Mouse (Mus musculus): ENCODE measurements around the gene Atg2a. TPM values are rescaled to one million over a fixed set of nuclear protein-coding genes. Genes with fewer than 3 reads are reported as not detected.

The Atg2a gene
- polyA plus RNA-seq, 1 experiment from 2014 or later, result 4.1 TPM

GRCm38 (mm10) chr19:6247526-6248300 lies 6.2 kb downstream of the Atg2a start:
- WGBS (ENCODE audit: insufficient replicate concordance), result 87% methylated on average over 29 of the region's 29 CpGs

GRCm38 (mm10) chr19:6253021-6253420 lies 11.6 kb downstream of the Atg2a start:
- H3K4me2 ChIP-seq, result no peak overlapping the region
- no peaks in the 10 kb centered on the region for H3K9me3 ChIP-seq (replicated peaks)
- no peak overlapping the region for H3K9ac ChIP-seq
- no peak overlapping the region for H3K27ac ChIP-seq
- 76% methylated on average over 4 of the region's 4 CpGs for WGBS (ENCODE audit: insufficient replicate concordance)
- DNase-seq (no peak), ATAC-seq (ENCODE audit: low read depth) (no peak)
- no peaks in the 10 kb centered on the region; the same call in 1 of the 2 replicates for H3K4me1 ChIP-seq (replicated peaks)
- H3K36me3 ChIP-seq, result peaks cover 92% of the 10 kb centered on the region
- H3K27me3 ChIP-seq, result no peaks in the 10 kb centered on the region
- H3K4me3 ChIP-seq (replicated peaks), result no peak overlapping the region

More at GRCm38 (mm10) chr19:6247526-6248300, 6.2 kb downstream of the Atg2a start:
- Histone ChIP-seq H3K9ac (no peak overlapping the region), H3K4me1 (replicated peaks) (peaks cover 13% of the 10 kb centered on the region), H3K27me3 (no peaks in the 10 kb centered on the region), H3K4me3 (replicated peaks) (no peak overlapping the region), H3K9me3 (replicated peaks) (no peaks in the 10 kb centered on the region), H3K27ac (no peak overlapping the region), H3K4me2 (no peak overlapping the region), H3K36me3 (peaks cover 83% of the 10 kb centered on the region)
- no peak for DNase-seq
- no peak for ATAC-seq (ENCODE audit: low read depth)

- ATAC-seq (ENCODE audit: low read depth) (no peak), DNase-seq (no peak)
- Histone ChIP-seq H3K9me3 (replicated peaks) (0 out of 2 replicates have a peak, but pooled peaks cover 5% of the 10 kb centered on the region), H3K27me3 (no peaks in the 10 kb centered on the region), H3K27ac (no peak overlapping the region), H3K4me3 (replicated peaks) (no peak overlapping the region), H3K4me2 (no peak overlapping the region), H3K36me3 (peaks cover 65% of the 10 kb centered on the region), H3K9ac (no peak overlapping the region), H3K4me1 (replicated peaks) (peaks cover 16% of the 10 kb centered on the region)
- 68% methylated on average over 2 of the region's 2 CpGs for WGBS (ENCODE audit: insufficient replicate concordance)
Measured at GRCm38 (mm10) chr19:6260428-6260827, 19.0 kb downstream of the Atg2a start.

GRCm38 (mm10) chr19:6260946-6261345 lies 19.5 kb downstream of the Atg2a start:
- WGBS (ENCODE audit: insufficient replicate concordance), result 77% methylated on average over 4 of the region's 4 CpGs
- no peak for ATAC-seq (ENCODE audit: low read depth)
- H3K36me3 ChIP-seq, result peaks cover 60% of the 10 kb centered on the region

GRCm38 (mm10) chr19:6261379-6261778 lies 19.9 kb downstream of the Atg2a start:
- DNase-seq (no peak), ATAC-seq (ENCODE audit: low read depth) (no peak)
- Histone ChIP-seq H3K27me3 (no peaks in the 10 kb centered on the region), H3K9me3 (replicated peaks) (0 out of 2 replicates have a peak, but pooled peaks cover 5% of the 10 kb centered on the region), H3K27ac (no peak overlapping the region), H3K4me2 (no peak overlapping the region), H3K4me1 (replicated peaks) (peaks cover 19% of the 10 kb centered on the region), H3K4me3 (replicated peaks) (no peak overlapping the region), H3K9ac (no peak overlapping the region), H3K36me3 (peaks cover 56% of the 10 kb centered on the region)
- 85% methylated on average over 14 of the region's 14 CpGs for WGBS (ENCODE audit: insufficient replicate concordance)

More at GRCm38 (mm10) chr19:6260946-6261345, 19.5 kb downstream of the Atg2a start:
- no peaks in the 10 kb centered on the region for H3K27me3 ChIP-seq
- H3K4me3 ChIP-seq (replicated peaks), result no peak overlapping the region
- DNase-seq, result no peak
- H3K27ac ChIP-seq, result no peak overlapping the region
- peaks cover 19% of the 10 kb centered on the region for H3K4me1 ChIP-seq (replicated peaks)
- H3K9me3 ChIP-seq (replicated peaks), result 0 out of 2 replicates have a peak, but pooled peaks cover 5% of the 10 kb centered on the region
- H3K4me2 ChIP-seq, result no peak overlapping the region
- no peak overlapping the region for H3K9ac ChIP-seq

GRCm38 (mm10) chr19:6262222-6262621 lies 20.8 kb downstream of the Atg2a start:
- ATAC-seq (ENCODE audit: low read depth) (no peak), DNase-seq (peak; percentile 64)
- H3K4me1 ChIP-seq (replicated peaks), result peaks cover 19% of the 10 kb centered on the region
- H3K9me3 ChIP-seq (replicated peaks), result 0 out of 2 replicates have a peak, but pooled peaks cover 5% of the 10 kb centered on the region
- peaks cover 2% of the 10 kb centered on the region; the same call in 1 of the 2 replicates for H3K27me3 ChIP-seq
- WGBS (ENCODE audit: insufficient replicate concordance), result 49% methylated on average over 7 of the region's 7 CpGs
- H3K4me3 ChIP-seq (replicated peaks), result no peak overlapping the region
- no peak overlapping the region for H3K9ac ChIP-seq
- H3K27ac ChIP-seq, result peak overlapping the region; percentile 41
- no peak overlapping the region for H3K4me2 ChIP-seq
- peaks cover 47% of the 10 kb centered on the region for H3K36me3 ChIP-seq

GRCm38 (mm10) chr19:6262839-6263433 lies 21.5 kb downstream of the Atg2a start:
- peak overlapping the region; percentile 55 for H3K9ac ChIP-seq
- H3K27ac ChIP-seq, result peak overlapping the region; percentile 41
- peak overlapping the region; percentile 55 for H3K4me2 ChIP-seq
- peaks cover 40% of the 10 kb centered on the region for H3K36me3 ChIP-seq
- H3K4me1 ChIP-seq (replicated peaks), result peaks cover 22% of the 10 kb centered on the region
- peaks cover 6% of the 10 kb centered on the region for H3K27me3 ChIP-seq
- DNase-seq (no peak), ATAC-seq (ENCODE audit: low read depth) (peak; percentile 60)
- 0 out of 2 replicates have a peak, but pooled peaks cover 5% of the 10 kb centered on the region for H3K9me3 ChIP-seq (replicated peaks)
- 63% methylated on average over 8 of the region's 8 CpGs for WGBS (ENCODE audit: insufficient replicate concordance)
- peak overlapping the region; percentile 46 for H3K4me3 ChIP-seq (replicated peaks)

- H3K9ac ChIP-seq, result peak overlapping the region; percentile 55
- peaks cover 28% of the 10 kb centered on the region for H3K36me3 ChIP-seq
- no peak for DNase-seq
- H3K27me3 ChIP-seq, result peaks cover 6% of the 10 kb centered on the region
- peak overlapping the region; percentile 55 for H3K4me2 ChIP-seq
- H3K4me3 ChIP-seq (replicated peaks), result peak overlapping the region; percentile 46
- peaks cover 29% of the 10 kb centered on the region for H3K4me1 ChIP-seq (replicated peaks)
- 56% methylated on average over 9 of the region's 9 CpGs for WGBS (ENCODE audit: insufficient replicate concordance)
- 0 out of 2 replicates have a peak, but pooled peaks cover 5% of the 10 kb centered on the region for H3K9me3 ChIP-seq (replicated peaks)
- ATAC-seq (ENCODE audit: low read depth), result no peak
- peak overlapping the region; percentile 37; the same call in 1 of the 2 replicates for H3K27ac ChIP-seq
Measured at GRCm38 (mm10) chr19:6264200-6264599, 22.7 kb downstream of the Atg2a start.

- Histone ChIP-seq H3K4me2 (peak overlapping the region; percentile 55), H3K27me3 (peaks cover 6% of the 10 kb centered on the region), H3K9me3 (replicated peaks) (0 out of 2 replicates have a peak, but pooled peaks cover 5% of the 10 kb centered on the region), H3K4me3 (replicated peaks) (peak overlapping the region; percentile 46), H3K36me3 (peaks cover 23% of the 10 kb centered on the region), H3K27ac (no peak overlapping the region), H3K4me1 (replicated peaks) (peaks cover 33% of the 10 kb centered on the region), H3K9ac (peak overlapping the region; percentile 55; the same call in 1 of the 2 replicates)
- ATAC-seq (ENCODE audit: low read depth) (no peak), DNase-seq (no peak)
- WGBS (ENCODE audit: insufficient replicate concordance), result 68% methylated on average over 8 of the region's 8 CpGs
Measured at GRCm38 (mm10) chr19:6264945-6265344, 23.5 kb downstream of the Atg2a start.

GRCm38 (mm10) chr19:6265727-6266182 lies 24.3 kb downstream of the Atg2a start:
- DNase-seq (no peak), ATAC-seq (ENCODE audit: low read depth) (no peak)
- peaks cover 15% of the 10 kb centered on the region for H3K36me3 ChIP-seq
- H3K9me3 ChIP-seq (replicated peaks), result 0 out of 2 replicates have a peak, but pooled peaks cover 4% of the 10 kb centered on the region
- no peak overlapping the region for H3K9ac ChIP-seq
- H3K27me3 ChIP-seq, result peaks cover 6% of the 10 kb centered on the region
- 62% methylated on average over 6 of the region's 6 CpGs for WGBS (ENCODE audit: insufficient replicate concordance)
- peaks cover 41% of the 10 kb centered on the region for H3K4me1 ChIP-seq (replicated peaks)
- H3K4me3 ChIP-seq (replicated peaks), result no peak overlapping the region
- H3K27ac ChIP-seq, result no peak overlapping the region
- peak overlapping the region; percentile 55 for H3K4me2 ChIP-seq
